Mouse (Mus musculus): ENCODE data around the gene Ano9.

GRCm38 (mm10) chr7:141057541-141057940, 60.1 kb downstream of the Ano9 start:
- TF ChIP-seq CTCF (IDR thresholded peaks at IDR 0.05; ENCODE audit: low read depth, low read length) (no peak), POLR2A (IDR thresholded peaks at IDR 0.05; ENCODE audit: insufficient read depth, low read length) (no peak), EP300 (IDR thresholded peaks at IDR 0.05; ENCODE audit: insufficient read depth, low read depth, low read length) (no peak)

Measured in ES-Bruce4 (cell line).